Mouse (Mus musculus): ENCODE measurements at regions not wholly inside any gene's neighbourhood (a gene's known extent, or its start where the extent isn't known, plus 50 kb on each side); places are given as distances from the start of the nearest gene placed in this dataset.
"Not testable (repeated sequence)": the region's sequence is repeated elsewhere in the genome, so short reads cannot be mapped to it uniquely, and the experiment has no call there.

GRCm38 (mm10) chr10:126385644-126386043, 419.7 kb downstream of the Lrig3 start:
- DNase-seq (ENCODE audit: low read depth, low spot score), result no peak

- DNase-seq (ENCODE audit: low read depth, low spot score), result no peak
Observed at GRCm38 (mm10) chr10:126380381-126380780, 414.4 kb downstream of the Lrig3 start.

GRCm38 (mm10) chr10:126379239-126379638, 413.3 kb downstream of the Lrig3 start:
- DNase-seq (ENCODE audit: low read depth, low spot score), result no peak

- DNase-seq (ENCODE audit: low read depth, low spot score), result no peak
Observed at GRCm38 (mm10) chr10:126373906-126374305, 407.9 kb downstream of the Lrig3 start.

GRCm38 (mm10) chr10:126371881-126372280, 405.9 kb downstream of the Lrig3 start:
- DNase-seq (ENCODE audit: low read depth, low spot score), result no peak

GRCm38 (mm10) chr10:126349076-126349475, 383.1 kb downstream of the Lrig3 start:
- DNase-seq (ENCODE audit: low read depth, low spot score), result peak; percentile 25

GRCm38 (mm10) chr10:126337426-126337825, 371.5 kb downstream of the Lrig3 start:
- DNase-seq (ENCODE audit: low read depth, low spot score), result no peak

- DNase-seq (ENCODE audit: low read depth, low spot score), result no peak
Observed at GRCm38 (mm10) chr10:126333786-126334185, 367.8 kb downstream of the Lrig3 start.

GRCm38 (mm10) chr10:126330305-126330969, 364.5 kb downstream of the Lrig3 start:
- peak; percentile 91 for DNase-seq (ENCODE audit: low read depth, low spot score)

- no peak for DNase-seq (ENCODE audit: low read depth, low spot score)
Observed at GRCm38 (mm10) chr10:126320831-126321230, 354.9 kb downstream of the Lrig3 start.

- DNase-seq (ENCODE audit: low read depth, low spot score), result no peak
Observed at GRCm38 (mm10) chr10:126319795-126320194, 353.8 kb downstream of the Lrig3 start.

GRCm38 (mm10) chr10:126299962-126300361, 334.0 kb downstream of the Lrig3 start:
- DNase-seq (ENCODE audit: low read depth, low spot score), result no peak

GRCm38 (mm10) chr10:126298211-126298610, 332.2 kb downstream of the Lrig3 start:
- no peak for DNase-seq (ENCODE audit: low read depth, low spot score)

- no peak for DNase-seq (ENCODE audit: low read depth, low spot score)
Observed at GRCm38 (mm10) chr10:126295853-126296252, 329.9 kb downstream of the Lrig3 start.

- no peak for DNase-seq (ENCODE audit: low read depth, low spot score)
Observed at GRCm38 (mm10) chr10:126291765-126292164, 325.8 kb downstream of the Lrig3 start.

GRCm38 (mm10) chr10:126285096-126285495, 319.1 kb downstream of the Lrig3 start:
- DNase-seq (ENCODE audit: low read depth, low spot score), result not testable (repeated sequence)

GRCm38 (mm10) chr10:126270376-126270775, 304.4 kb downstream of the Lrig3 start:
- no peak for DNase-seq (ENCODE audit: low read depth, low spot score)

GRCm38 (mm10) chr10:126267321-126267998, 301.5 kb downstream of the Lrig3 start:
- no peak for DNase-seq (ENCODE audit: low read depth, low spot score)

GRCm38 (mm10) chr10:126257171-126257570, 291.2 kb downstream of the Lrig3 start:
- no peak for DNase-seq (ENCODE audit: low read depth, low spot score)

- no peak for DNase-seq (ENCODE audit: low read depth, low spot score)
Observed at GRCm38 (mm10) chr10:126254198-126254597, 288.2 kb downstream of the Lrig3 start.

GRCm38 (mm10) chr10:126249176-126249575, 283.2 kb downstream of the Lrig3 start:
- no peak for DNase-seq (ENCODE audit: low read depth, low spot score)

GRCm38 (mm10) chr10:126243051-126243450, 277.1 kb downstream of the Lrig3 start:
- DNase-seq (ENCODE audit: low read depth, low spot score), result no peak

GRCm38 (mm10) chr10:126239536-126239935, 273.6 kb downstream of the Lrig3 start:
- peak; percentile 59 for DNase-seq (ENCODE audit: low read depth, low spot score)
